Mouse (Mus musculus) testis, adult 2 months (tissue): ENCODE data around the gene Tmem251.

Experiments used
- CTCF ChIP-seq: fragments of 200-500 bp; IDR thresholded peaks from 2 replicates; pipeline ENCODE4 v1.5.1; 2012; ENCODE audit warnings: low read depth, mild to moderate bottlenecking, inconsistent platforms, low read length, moderate library complexity; ENCODE audit not compliant: control insufficient read depth, insufficient read depth, insufficient replicate concordance
- POLR2A ChIP-seq: fragments of 200-500 bp; IDR thresholded peaks from 2 replicates; pipeline ENCODE4 v1.6.1; 2012; ENCODE audit warnings: low read depth, mild to moderate bottlenecking, inconsistent platforms, low read length, moderate library complexity; ENCODE audit not compliant: control insufficient read depth

GRCm38 (mm10) chr12:102725761-102726175, 17.8 kb upstream of the Tmem251 start:
- TF ChIP-seq POLR2A (no peak), CTCF (no peak)
